Mouse (Mus musculus): Measurements from ENCODE around the gene Ppfia2.

DNA sequence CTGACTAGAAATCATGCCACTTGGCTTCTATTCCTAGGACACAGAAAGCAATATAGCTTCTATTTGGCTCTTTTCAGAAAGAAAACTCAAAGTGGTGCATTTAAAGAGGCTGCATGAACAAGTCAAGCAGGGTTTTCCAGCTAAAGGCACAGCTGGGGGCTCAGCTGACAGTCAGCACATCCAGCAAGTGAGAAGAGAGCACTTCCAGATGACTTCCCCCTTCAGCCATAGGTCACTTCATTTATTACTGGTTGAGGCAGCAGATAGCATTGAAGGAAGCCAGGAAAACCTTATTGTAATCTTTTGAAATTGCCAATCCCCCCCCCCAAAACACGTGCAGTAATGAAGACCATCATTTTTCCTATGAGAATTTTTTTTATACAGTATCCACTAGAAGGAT is 126.8 kb downstream of the Ppfia2 start:
- TF ChIP-seq CTCF (IDR thresholded peaks at IDR 0.05; ENCODE audit: low read depth, low read length) (no peak), TAL1 (conservative IDR thresholded peaks at IDR 0.05; ENCODE audit: low read depth, low read length) (no peak), GATA1 (IDR thresholded peaks at IDR 0.05; ENCODE audit: borderline replicate concordance, low read length) (no peak)
